Mouse (Mus musculus): ENCODE data around the gene Exosc7. TPM values are rescaled to one million over a fixed set of nuclear protein-coding genes. Genes with fewer than 3 reads are reported as not detected.

Gene Exosc7
- total RNA-seq, 2 experiments from 2014 or later = 41.1 to 41.9 TPM

DNA sequence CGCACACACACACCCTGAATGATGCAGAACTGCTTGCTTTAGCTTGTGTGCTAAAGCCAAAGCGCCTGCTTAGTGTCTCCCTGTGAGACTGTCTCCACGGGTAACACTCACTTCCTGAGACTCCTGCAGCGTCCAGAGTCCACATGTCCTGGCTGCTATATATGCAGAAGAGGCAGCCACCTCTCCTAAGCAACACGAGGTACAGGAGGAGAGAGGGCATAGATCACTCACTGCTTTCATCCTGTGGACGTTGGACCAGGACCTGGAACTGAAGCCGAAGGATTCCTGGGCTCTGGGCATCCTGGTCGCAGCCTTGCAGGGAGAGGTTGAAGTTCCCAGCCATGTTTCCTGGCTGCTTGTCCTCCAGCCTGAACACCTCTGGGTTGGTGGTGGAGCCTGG lies 70.2 kb downstream of the Exosc7 start:
- no peak for DNase-seq (ENCODE audit: low spot score in 2 of 2)

DNA sequence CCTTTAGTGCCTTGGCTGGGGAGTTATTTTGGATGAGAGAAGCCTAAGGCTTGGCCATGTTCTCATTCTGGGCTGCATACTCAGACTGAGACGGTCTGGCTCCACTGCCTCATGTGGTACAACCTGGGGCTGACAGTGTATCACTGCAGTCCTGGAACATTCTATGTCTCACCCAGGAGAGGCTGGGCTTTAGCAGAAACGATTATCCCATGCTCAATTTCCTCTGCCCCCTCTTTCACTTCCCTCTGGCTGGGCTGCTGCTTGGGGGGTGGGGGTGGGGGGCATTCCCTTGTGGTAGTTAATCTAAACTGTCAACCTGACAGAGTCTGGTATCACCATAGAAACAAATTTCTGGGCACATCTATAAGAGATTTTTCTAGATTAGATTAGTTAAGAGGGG lies 72.5 kb downstream of the Exosc7 start:
- DNase-seq (ENCODE audit: low spot score in 2 of 2) = no peak

Other genes starting within 250 kb of the Exosc7 start
- 100 to 1,000 TPM; 152 to 156 TPM for gene Zfp445, start 247.2 kb upstream of the Exosc7 start, total RNA-seq (2021)
- gene Zkscan7, start 227.5 kb upstream of the Exosc7 start, total RNA-seq (2021) = 1 to 10 TPM; 4.1 to 4.7 TPM
- 1 to 10 TPM; 6.7 to 7.0 TPM for gene Zfp105, start 190.1 kb upstream of the Exosc7 start, total RNA-seq (2021)
- 10 to 100 TPM; 21.8 to 25.0 TPM for gene 1110059G10Rik, start 162.2 kb upstream of the Exosc7 start, total RNA-seq (2021)
- under 1 TPM; 0.15 to 0.52 TPM for gene Kif15, start 162.2 kb upstream of the Exosc7 start, total RNA-seq (2021)
- 10 to 100 TPM; 20.8 to 24.5 TPM for gene Tmem42, start 91.9 kb upstream of the Exosc7 start, total RNA-seq (2021)
- gene Tgm4, start 78.5 kb upstream of the Exosc7 start, total RNA-seq (2021) = 1 to 10 TPM; 1.5 to 2.4 TPM
- 10 to 100 TPM; 57.5 to 62.1 TPM for gene Zdhhc3, start within 50 bp of the Exosc7 start, total RNA-seq (2021)
- gene Clec3b, start 37.7 kb downstream of the Exosc7 start, total RNA-seq (2021) = 1 to 10 TPM; 1.7 to 2.4 TPM
- gene Cdcp1, start 102.8 kb downstream of the Exosc7 start, total RNA-seq (2021) = not detected
- 10 to 100 TPM; 38.2 to 40.8 TPM for gene Tmem158, start 147.5 kb downstream of the Exosc7 start, total RNA-seq (2021)

All from layer of hippocampus, adult 18-20 months (tissue).